Mouse (Mus musculus) brain, embryonic 14.5 days (tissue): ENCODE measurements around the gene Fbxl17.

Experiments
- CTCF ChIP-seq: fragments of 200-500 bp; IDR thresholded peaks from 2 replicates; pipeline ENCODE4 v1.5.1; 2012; ENCODE audit warnings: inconsistent platforms, mild to moderate bottlenecking, moderate library complexity, borderline replicate concordance; ENCODE audit not compliant: insufficient read depth, insufficient read length; ENCODE audit errors: extremely low read depth
- POLR2A ChIP-seq: fragments of 200-500 bp; IDR thresholded peaks from 2 replicates; pipeline ENCODE4 v1.6.1; 2012; ENCODE audit warnings: mild to moderate bottlenecking, inconsistent platforms, borderline replicate concordance; ENCODE audit not compliant: poor library complexity, insufficient read depth, insufficient read length, severe bottlenecking; ENCODE audit errors: extremely low read depth

- TF ChIP-seq CTCF: no peak
- no peak for TF ChIP-seq POLR2A
These were observed 482.1 kb downstream of the Fbxl17 start for GRCm38 (mm10) chr17:63017605-63018167.
